Mouse (Mus musculus) Muller cell, postnatal 12 days (primary cell): ENCODE results near the gene Odaph.

Experiments used
- DNase-seq: peaks from one replicate; pipeline ENCODE4 v3.0.0-alpha.2; 2015; ENCODE audit errors: inconsistent ontology term

Odaph gene

DNA sequence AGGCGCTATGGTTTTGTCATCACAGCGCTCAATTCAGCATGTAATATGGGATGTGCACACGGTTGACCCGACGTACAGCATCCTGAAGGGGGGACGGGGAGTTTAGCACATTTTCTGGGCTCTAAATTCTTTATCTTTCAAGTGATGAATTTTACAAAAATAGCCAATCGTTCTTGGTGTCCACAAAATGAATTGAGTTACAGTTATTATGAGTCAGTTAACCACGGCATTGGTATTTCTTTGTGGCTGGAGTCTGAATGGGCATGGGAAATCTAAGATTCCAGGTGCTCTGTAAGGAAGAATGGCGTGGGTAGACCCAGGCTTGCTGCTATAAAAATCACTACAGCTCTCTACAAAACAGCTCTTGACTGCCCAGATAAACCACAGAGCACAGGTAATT, 2.0 kb downstream of the Odaph start:
- DNase-seq = peak; percentile 84

DNA sequence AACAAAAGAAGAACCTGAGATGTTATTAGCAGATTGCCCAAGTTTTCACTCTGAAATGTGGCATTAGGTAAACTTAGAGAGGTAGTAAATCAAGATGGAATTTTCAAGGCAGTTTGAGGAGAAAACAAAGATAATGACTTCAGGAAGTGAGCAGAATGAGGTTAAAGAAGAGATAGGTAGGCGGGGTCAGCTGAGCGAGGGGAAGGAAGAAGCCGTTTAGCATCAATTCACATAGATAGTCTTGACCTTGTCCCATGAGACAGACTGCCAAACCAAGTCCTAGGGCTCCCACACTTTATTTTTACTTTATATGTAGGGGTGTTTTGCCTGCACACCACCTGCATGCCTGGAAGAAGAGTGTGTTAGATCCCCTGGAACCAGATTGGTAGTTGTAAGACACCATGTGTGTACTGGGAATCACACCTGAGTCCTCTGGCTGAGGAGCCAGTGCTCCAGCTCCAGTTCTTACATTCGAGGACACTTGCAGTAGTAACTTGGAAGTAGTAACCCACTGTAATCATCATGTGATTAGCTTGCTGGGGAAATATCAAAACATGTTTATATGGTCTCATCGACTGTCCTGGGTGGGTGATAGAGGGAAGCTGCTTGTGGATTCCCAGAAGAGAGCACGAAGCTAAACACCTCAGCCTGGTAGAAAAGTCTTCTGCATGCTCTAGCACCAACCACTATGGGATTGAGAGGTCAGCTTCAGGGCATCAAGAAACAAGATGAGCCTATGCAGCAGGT, 4.1 kb downstream of the Odaph start:
- DNase-seq = no peak

DNA sequence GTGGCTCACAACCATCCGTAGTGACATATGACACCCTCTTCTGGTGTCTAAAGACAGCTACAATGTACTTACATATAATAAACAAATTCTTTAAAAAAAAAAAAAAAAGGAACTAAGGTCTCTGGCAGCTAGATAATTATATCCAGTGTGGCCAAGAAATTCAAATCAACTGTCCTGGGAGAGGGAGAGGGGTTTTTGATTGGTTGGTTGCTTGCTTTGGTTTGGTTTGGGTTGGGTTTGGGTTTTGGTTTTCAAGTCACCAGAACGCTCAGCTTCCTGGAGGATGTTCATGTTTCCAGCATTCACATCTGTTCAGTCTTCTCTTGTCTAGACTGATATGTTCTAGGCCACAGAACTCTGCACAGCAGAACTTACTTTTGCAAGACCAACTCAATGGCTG, 5.8 kb downstream of the Odaph start:
- no peak for DNase-seq

DNA sequence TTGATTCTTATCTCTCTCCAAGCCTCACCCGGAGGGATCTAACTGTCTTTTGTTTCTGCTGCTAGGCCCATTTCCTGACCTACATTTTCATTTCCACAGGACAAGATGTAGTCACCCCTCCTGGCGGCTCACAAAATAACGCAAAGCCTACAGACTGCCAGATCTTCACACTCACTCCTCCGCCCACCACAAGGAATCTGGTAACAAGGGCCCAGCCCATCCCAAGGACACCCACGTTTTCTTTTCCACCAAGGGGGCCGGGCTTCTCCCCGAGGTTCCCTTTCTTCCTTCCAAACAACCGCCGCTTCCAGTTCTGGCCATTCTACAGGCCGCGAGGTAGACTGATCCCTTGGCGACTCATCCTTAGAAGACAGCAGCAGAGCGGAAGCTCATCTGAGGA, 7.3 kb downstream of the Odaph start:
- DNase-seq = peak; percentile 68

DNA sequence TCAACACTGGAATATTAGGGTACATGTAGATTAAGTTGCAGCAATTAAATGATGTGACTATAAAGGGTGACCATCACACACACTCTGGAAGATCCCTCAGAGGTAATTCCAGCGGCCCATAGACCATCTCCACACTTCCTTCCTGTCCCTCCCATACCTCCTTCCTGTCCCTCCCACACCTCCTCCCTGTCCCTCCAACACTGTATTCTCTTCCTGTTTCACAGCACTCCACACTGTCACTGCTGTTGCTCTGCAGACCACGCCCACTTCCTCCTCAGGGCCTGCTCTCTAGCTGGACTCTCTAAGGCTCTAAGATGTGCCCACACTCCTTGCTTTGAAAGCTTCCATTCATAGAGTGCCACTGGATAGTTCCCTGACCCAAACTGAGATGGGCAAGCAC, 13.5 kb downstream of the Odaph start:
- DNase-seq = no peak

DNA sequence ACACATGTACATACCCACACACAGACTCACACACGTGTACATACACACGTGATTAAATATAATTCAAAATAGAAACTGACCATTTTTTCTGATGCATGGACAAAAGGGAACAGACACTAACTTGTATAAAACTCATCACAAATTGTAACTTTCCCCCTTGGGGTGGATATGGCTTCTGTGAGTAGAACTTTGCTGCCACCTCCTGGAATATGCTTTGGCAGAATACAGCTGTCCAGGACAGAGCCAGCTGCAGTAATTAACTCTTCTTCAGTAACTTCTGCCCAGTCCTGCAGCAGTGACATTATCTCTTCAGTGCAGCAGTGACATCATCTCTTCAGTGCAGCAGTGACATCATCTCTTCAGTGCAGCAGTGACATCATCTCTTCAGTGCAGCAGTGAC, 15.7 kb downstream of the Odaph start:
- no peak for DNase-seq

DNA sequence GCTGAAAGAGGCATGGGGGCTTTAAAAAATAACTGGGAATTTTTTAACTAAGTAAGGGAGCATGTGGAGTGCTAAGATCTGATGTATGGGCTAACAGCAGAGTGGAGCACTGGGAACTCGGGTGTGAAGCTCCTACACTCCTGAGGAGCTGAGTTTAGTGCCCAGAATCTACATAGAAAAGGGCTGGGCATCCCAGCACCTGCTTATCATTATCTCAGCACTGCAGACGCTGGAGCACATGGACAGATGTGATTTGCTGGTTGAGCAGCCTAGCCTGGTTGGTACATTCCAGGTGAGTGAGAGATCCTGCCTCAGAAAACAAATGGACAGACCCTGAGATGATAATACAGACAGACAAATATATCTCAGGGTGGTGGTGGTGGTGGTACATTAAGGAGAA, 22.6 kb downstream of the Odaph start:
- no peak for DNase-seq

DNA sequence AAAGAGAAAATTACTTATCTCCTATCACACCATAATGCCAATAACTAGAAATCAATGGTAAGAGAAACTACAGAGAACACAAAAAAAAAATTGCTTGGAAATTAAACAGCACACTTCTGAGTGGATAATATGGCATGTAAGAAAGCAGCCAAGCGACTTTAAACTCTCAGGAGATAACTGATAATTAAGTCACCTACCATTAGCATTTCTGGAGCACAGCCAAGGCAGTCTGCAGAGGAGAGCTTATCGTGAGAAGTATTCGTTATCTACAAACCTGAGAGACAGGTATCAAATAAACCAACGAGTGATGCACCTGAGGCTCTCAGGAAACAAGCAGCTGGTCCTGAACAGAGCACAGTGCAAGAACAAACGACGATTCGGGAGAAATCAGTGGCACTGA, 24.5 kb downstream of the Odaph start:
- DNase-seq = no peak

DNA sequence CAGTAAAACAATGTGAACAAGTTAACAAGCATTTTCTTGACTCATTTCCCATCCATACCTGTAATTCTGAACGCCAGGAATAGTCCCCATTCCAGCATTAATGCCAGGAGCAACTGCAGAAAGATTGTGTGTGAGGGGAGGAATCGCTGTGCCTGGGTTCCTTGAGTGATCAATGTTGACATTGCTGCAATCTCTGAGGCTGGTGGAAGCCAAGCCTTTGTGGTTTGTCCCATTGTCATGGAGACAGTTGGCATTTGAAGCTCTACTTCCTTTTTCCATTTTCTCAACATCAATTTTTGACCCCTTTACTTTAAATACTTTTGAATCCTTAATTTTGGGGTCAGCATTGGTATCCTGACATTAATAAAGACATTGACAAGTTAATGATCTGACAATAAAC, 32.7 kb downstream of the Odaph start:
- no peak for DNase-seq

DNA sequence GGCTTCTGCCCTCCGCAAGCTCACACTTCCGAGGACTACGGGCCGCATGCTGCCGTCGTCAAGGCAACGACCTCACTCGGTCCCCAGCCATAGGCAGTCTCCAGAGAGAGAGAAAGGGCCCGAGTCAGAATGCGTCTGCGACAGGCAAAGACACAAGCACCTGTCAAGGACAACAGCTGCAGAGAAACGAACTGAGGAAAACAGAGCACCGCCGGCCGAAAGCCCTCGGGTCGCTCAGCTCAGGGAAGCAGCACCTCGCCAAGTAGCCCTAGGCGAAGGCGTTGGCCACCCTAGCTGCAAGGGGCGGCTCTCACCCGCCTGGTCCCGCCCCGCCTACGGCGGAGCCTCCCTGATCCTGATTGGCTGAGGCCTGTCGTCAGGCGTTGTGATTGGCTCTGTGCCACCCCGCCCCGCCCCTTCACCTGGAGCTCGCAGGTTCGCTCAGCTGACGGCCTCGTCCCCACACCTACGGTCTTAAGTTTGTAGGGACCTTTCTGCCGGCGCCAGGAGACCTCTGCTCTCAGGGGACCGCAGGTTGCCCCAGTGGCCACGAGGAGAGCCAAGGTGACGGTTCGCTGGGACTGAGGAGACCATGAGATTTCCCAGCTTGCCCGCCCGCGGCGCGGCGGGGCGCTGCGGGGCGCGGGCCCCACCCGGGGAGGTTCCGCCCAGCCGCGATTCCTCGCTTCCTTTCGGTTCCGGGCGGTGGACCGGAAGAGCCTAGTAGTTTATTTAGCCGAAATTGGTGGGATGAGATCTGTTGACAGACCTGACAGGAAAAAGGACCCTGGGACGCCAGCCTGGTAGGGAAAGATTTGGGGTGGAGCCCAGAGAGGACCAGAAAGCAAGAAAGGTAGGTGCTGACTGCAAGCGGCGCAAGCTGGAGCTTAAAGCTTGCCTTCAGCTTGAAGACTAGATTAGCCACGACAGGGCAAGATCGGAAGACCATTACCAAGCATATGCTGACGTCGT, 55.4 kb downstream of the Odaph start:
- peak; percentile 95 for DNase-seq

DNA sequence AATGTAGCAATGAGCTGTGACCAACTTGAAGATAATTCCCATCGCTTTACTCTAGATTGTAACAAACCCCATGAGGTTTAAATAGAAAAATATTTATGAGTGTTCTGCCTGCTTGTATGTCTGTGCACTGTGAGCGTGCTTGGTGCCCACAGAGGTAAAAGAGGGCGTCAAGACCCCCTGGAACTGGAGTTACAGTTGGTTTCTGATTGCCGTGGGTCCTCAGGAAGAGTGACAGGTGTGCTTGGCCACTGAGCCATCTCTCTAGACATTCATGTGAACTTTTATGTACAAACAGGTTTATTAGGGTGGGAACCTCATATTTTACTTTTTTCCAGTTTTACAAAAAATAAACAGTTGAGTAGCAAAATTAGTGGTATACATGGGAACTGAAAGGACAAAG, 56.5 kb downstream of the Odaph start, which contains the start of gene Cdkl2:
TSS of gene Cdkl2 (minus strand) at position 101 of the 400 bp plus-strand sequence.
- DNase-seq = no peak
